Mouse (Mus musculus): ENCODE data around the gene Gm45140. TPM values are rescaled to one million over a fixed set of nuclear protein-coding genes. Genes with fewer than 3 reads are reported as not detected.
A peak's percentile ranks its signal among the peaks of the same experiment; 100 is the strongest.

Gm45140 gene
- polyA plus RNA-seq, 2 experiments = 2.7 to 9.1 TPM

- Histone ChIP-seq H3K36me3 (ENCODE audit: control insufficient read depth, insufficient read depth, low read length) (peaks cover 4% of the 10 kb centered on the region), H3K27ac (replicated peaks; ENCODE audit: low read depth, low read length) (no peak overlapping the region), H3K27me3 (ENCODE audit: control insufficient read depth, insufficient read depth, low read length) (no peaks in the 10 kb centered on the region), H3K4me1 (ENCODE audit: control insufficient read depth, insufficient read depth, low read length) (peaks cover 5% of the 10 kb centered on the region), H3K4me3 (replicated peaks; ENCODE audit: low read length) (no peak overlapping the region), H3K9ac (ENCODE audit: low read depth, low read length, severe bottlenecking) (no peak overlapping the region), H3K9me3 (ENCODE audit: control insufficient read depth, low read length) (no peaks in the 10 kb centered on the region), H3K4me2 (replicated peaks; ENCODE audit: low read depth, low read length, severe bottlenecking) (no peak overlapping the region)
- TF ChIP-seq POLR2A (IDR thresholded peaks at IDR 0.05; ENCODE audit: borderline replicate concordance, extremely low read depth, insufficient read depth, insufficient read length) = no peak
- no peak for ATAC-seq (ENCODE audit: low FRiP score, low read depth)
- WGBS = 88% methylated on average over 4 of the region's 4 CpGs
- no peak for DNase-seq (ENCODE audit: low spot score)
Observed at GRCm38 (mm10) chr6:87853446-87853845, 17.9 kb upstream of the Gm45140 start.

- no peak for DNase-seq (ENCODE audit: low spot score)
- WGBS = 84% methylated on average over 6 of the region's 6 CpGs
- ATAC-seq (ENCODE audit: low FRiP score, low read depth) = no peak
- no peaks in the 10 kb centered on the region for H3K9me3 ChIP-seq (ENCODE audit: control insufficient read depth, low read length)
- peak overlapping the region; percentile 100; the same call in 1 of the 2 replicates for H3K4me3 ChIP-seq (replicated peaks; ENCODE audit: low read length)
- H3K27ac ChIP-seq (replicated peaks; ENCODE audit: low read depth, low read length) = no peak overlapping the region
- peaks cover 21% of the 10 kb centered on the region for H3K4me1 ChIP-seq (ENCODE audit: control insufficient read depth, insufficient read depth, low read length)
- H3K9ac ChIP-seq (ENCODE audit: low read depth, low read length, severe bottlenecking) = no peak overlapping the region
- no peaks in the 10 kb centered on the region for H3K27me3 ChIP-seq (ENCODE audit: control insufficient read depth, insufficient read depth, low read length)
- H3K36me3 ChIP-seq (ENCODE audit: control insufficient read depth, insufficient read depth, low read length) = peaks cover 10% of the 10 kb centered on the region
- no peak overlapping the region for H3K4me2 ChIP-seq (replicated peaks; ENCODE audit: low read depth, low read length, severe bottlenecking)
- no peak for TF ChIP-seq POLR2A (IDR thresholded peaks at IDR 0.05; ENCODE audit: borderline replicate concordance, extremely low read depth, insufficient read depth, insufficient read length)
Observed at GRCm38 (mm10) chr6:87851871-87852270, 16.3 kb upstream of the Gm45140 start.

GRCm38 (mm10) chr6:87850900-87851614 lies 15.5 kb upstream of the Gm45140 start, which contains the start of gene Cnbp:
Cnbp (minus strand) TSS chr6:87851106.
- Histone ChIP-seq H3K4me2 (replicated peaks; ENCODE audit: low read depth, low read length, severe bottlenecking) (peak within 1 kb of the TSS; percentile 74), H3K4me1 (ENCODE audit: control insufficient read depth, insufficient read depth, low read length) (peaks cover 29% of the 10 kb centered on the region), H3K9ac (ENCODE audit: low read depth, low read length, severe bottlenecking) (peak within 1 kb of the TSS; percentile 100), H3K27me3 (ENCODE audit: control insufficient read depth, insufficient read depth, low read length) (no peaks in the 10 kb centered on the region), H3K9me3 (ENCODE audit: control insufficient read depth, low read length) (no peaks in the 10 kb centered on the region), H3K4me3 (replicated peaks; ENCODE audit: low read length) (peak within 1 kb of the TSS; percentile 100), H3K27ac (replicated peaks; ENCODE audit: low read depth, low read length) (peak within 1 kb of the TSS; percentile 94), H3K36me3 (ENCODE audit: control insufficient read depth, insufficient read depth, low read length) (peaks cover 10% of the 10 kb centered on the region)
- WGBS = 0% methylated on average over 41 of the region's 55 CpGs
- DNase-seq (ENCODE audit: low spot score) (peak; percentile 97), ATAC-seq (ENCODE audit: low FRiP score, low read depth) (peak; percentile 99)
- peak; percentile 83; the same call in 1 of the 2 replicates for TF ChIP-seq POLR2A (IDR thresholded peaks at IDR 0.05; ENCODE audit: borderline replicate concordance, extremely low read depth, insufficient read depth, insufficient read length)

GRCm38 (mm10) chr6:87850155-87850899 lies 14.7 kb upstream of the Gm45140 start:
- Histone ChIP-seq H3K9ac (ENCODE audit: low read depth, low read length, severe bottlenecking) (peak overlapping the region; percentile 100), H3K27ac (replicated peaks; ENCODE audit: low read depth, low read length) (peak overlapping the region; percentile 94), H3K36me3 (ENCODE audit: control insufficient read depth, insufficient read depth, low read length) (peaks cover 14% of the 10 kb centered on the region), H3K27me3 (ENCODE audit: control insufficient read depth, insufficient read depth, low read length) (no peaks in the 10 kb centered on the region), H3K4me2 (replicated peaks; ENCODE audit: low read depth, low read length, severe bottlenecking) (peak overlapping the region; percentile 60), H3K4me1 (ENCODE audit: control insufficient read depth, insufficient read depth, low read length) (peaks cover 29% of the 10 kb centered on the region), H3K4me3 (replicated peaks; ENCODE audit: low read length) (peak overlapping the region; percentile 100), H3K9me3 (ENCODE audit: control insufficient read depth, low read length) (no peaks in the 10 kb centered on the region)
- WGBS = under 1% methylated on average over 62 of the region's 73 CpGs
- ATAC-seq (ENCODE audit: low FRiP score, low read depth) (peak; percentile 65), DNase-seq (ENCODE audit: low spot score) (no peak)
- no peak for TF ChIP-seq POLR2A (IDR thresholded peaks at IDR 0.05; ENCODE audit: borderline replicate concordance, extremely low read depth, insufficient read depth, insufficient read length)

GRCm38 (mm10) chr6:87849780-87850154 lies 14.2 kb upstream of the Gm45140 start:
- ATAC-seq (ENCODE audit: low FRiP score, low read depth) (no peak), DNase-seq (ENCODE audit: low spot score) (peak; percentile 35)
- H3K4me3 ChIP-seq (replicated peaks; ENCODE audit: low read length) = peak overlapping the region; percentile 100
- H3K9me3 ChIP-seq (ENCODE audit: control insufficient read depth, low read length) = no peaks in the 10 kb centered on the region
- H3K27me3 ChIP-seq (ENCODE audit: control insufficient read depth, insufficient read depth, low read length) = no peaks in the 10 kb centered on the region
- under 1% methylated on average over 8 of the region's 8 CpGs for WGBS
- peaks cover 29% of the 10 kb centered on the region for H3K4me1 ChIP-seq (ENCODE audit: control insufficient read depth, insufficient read depth, low read length)
- peak overlapping the region; percentile 100 for H3K9ac ChIP-seq (ENCODE audit: low read depth, low read length, severe bottlenecking)
- TF ChIP-seq POLR2A (IDR thresholded peaks at IDR 0.05; ENCODE audit: borderline replicate concordance, extremely low read depth, insufficient read depth, insufficient read length) = no peak
- H3K4me2 ChIP-seq (replicated peaks; ENCODE audit: low read depth, low read length, severe bottlenecking) = peak overlapping the region; percentile 60
- peak overlapping the region; percentile 94; the same call in 1 of the 2 replicates for H3K27ac ChIP-seq (replicated peaks; ENCODE audit: low read depth, low read length)
- H3K36me3 ChIP-seq (ENCODE audit: control insufficient read depth, insufficient read depth, low read length) = peaks cover 20% of the 10 kb centered on the region
